Mouse (Mus musculus) brain, embryonic 14.5 days (tissue): ENCODE measurements around the gene Slc16a10. TPM values are rescaled to one million over a fixed set of nuclear protein-coding genes. Genes with fewer than 3 reads are reported as not detected.

ENCODE experiments used
- DNase-seq: peaks from one replicate; pipeline ENCODE4 v3.0.0-alpha.2; 2011; ENCODE audit warnings: low read depth
- CTCF ChIP-seq: fragments of 200-500 bp; IDR thresholded peaks from 2 replicates; pipeline ENCODE4 v1.5.1; 2012; ENCODE audit warnings: inconsistent platforms, mild to moderate bottlenecking, moderate library complexity, borderline replicate concordance; ENCODE audit not compliant: insufficient read depth, insufficient read length; ENCODE audit errors: extremely low read depth
- POLR2A ChIP-seq: fragments of 200-500 bp; IDR thresholded peaks from 2 replicates; pipeline ENCODE4 v1.6.1; 2012; ENCODE audit warnings: mild to moderate bottlenecking, inconsistent platforms, borderline replicate concordance; ENCODE audit not compliant: poor library complexity, insufficient read depth, insufficient read length, severe bottlenecking; ENCODE audit errors: extremely low read depth
- polyA plus RNA-seq: library from polyadenylated mRNA; depleted of rRNA; stranded (reverse); fragments of >200 nt; gene quantifications from 2 replicates; pipeline ENCODE4 v1.2.3, GENCODE M21; 2012

Gene Slc16a10
- polyA plus RNA-seq, 1 experiment: 7.5 TPM

DNA sequence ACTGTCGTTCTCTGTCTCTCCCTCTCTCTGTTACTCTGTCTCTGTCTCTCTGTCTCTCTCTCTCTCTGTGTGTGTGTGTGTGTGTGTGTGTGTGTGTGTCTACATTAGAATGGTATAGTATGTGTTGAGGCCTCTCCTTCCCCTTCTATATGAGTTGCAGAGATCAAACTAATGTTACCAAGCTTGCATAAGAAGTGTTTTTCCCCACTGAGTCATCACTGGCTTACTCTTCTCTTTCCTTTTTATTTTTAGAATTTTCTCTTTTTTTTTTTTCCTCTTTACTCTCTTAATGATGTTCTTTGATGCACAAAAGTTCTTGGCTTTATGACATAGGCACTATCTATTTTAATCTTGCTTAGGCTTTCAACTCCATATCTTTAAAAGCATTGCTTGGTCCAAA, 43.6 kb downstream of the Slc16a10 start:
- TF ChIP-seq CTCF (no peak), POLR2A (no peak)
- DNase-seq: no peak

DNA sequence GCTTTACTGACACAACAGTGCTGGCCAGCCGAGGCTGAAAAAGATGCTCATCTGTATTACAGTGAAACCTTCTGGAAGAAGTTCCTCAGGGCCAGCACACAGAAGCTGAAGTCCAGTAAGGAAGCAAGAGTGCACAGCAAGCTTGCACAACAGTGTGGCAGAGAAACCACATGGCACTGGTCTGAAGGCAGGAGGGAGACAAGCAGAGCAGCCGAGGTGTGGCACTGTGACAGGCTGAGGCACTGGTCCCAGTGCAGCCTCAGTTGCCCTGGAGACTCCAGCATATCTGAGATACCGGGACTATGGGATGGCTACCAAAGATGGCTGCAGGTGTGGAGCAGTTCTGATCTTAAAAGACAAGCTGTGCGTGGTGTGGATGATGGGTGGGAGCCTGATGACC, 44.5 kb downstream of the Slc16a10 start:
- no peak for DNase-seq
- TF ChIP-seq CTCF (no peak), POLR2A (no peak)

DNA sequence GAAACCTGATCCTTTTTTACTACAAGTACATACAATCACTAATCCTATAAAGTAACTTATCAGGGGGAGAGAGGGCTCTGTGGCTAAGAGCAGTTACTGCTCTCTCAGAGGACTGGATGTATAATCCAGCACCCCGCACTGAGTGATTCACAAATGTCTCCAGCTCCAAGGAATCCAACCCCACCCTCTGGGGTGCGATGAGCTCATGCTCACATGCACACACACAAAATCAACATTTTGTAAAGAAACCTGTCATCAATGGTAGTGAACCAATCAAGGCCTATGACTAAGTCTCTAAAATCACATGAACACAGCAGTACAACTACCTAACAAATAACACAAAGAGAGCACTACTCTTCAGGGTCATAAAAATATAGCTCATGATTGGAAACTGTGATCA, 47.3 kb downstream of the Slc16a10 start:
- no peak for TF ChIP-seq CTCF
- no peak for TF ChIP-seq POLR2A
- DNase-seq: no peak

DNA sequence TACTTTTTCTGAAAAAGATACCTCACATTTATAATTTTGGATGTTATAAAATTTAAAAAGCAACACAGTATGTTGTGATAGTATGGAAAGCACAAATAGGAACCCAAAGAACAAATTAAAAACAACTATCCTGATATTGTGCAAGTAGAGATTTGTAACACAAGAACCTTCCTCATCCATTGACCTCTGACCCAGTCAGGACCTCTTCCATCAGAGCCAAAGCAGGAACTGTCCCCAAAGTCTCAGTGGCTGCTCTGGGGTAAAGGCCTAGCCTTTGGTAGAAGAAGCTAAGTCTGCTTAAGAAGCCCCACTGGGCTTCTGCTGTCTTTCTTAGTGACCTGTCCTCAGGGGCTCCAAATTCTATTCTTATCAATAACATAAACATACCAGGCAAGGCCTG, 48.5 kb downstream of the Slc16a10 start:
- no peak for DNase-seq
- TF ChIP-seq CTCF (no peak), POLR2A (no peak)

DNA sequence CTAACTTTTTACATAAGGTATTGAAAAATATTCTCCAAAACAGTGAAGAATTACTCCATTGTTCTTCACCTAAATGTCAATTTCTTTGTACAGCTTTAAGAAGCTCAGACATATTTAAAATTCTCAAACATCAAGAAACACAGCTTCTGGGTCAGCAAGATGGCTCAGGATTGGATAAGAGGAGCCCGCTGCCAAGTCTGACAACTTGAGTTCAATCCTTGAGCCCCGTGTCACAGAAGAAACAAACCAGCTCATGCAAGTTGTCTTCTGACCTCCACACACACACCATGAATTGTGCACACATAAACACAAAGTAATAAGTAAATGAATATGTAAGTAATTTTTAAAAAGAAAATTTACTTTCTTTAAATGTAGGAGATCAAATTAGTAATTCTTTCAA, 50.6 kb downstream of the Slc16a10 start:
- TF ChIP-seq POLR2A (no peak), CTCF (no peak)
- no peak for DNase-seq

DNA sequence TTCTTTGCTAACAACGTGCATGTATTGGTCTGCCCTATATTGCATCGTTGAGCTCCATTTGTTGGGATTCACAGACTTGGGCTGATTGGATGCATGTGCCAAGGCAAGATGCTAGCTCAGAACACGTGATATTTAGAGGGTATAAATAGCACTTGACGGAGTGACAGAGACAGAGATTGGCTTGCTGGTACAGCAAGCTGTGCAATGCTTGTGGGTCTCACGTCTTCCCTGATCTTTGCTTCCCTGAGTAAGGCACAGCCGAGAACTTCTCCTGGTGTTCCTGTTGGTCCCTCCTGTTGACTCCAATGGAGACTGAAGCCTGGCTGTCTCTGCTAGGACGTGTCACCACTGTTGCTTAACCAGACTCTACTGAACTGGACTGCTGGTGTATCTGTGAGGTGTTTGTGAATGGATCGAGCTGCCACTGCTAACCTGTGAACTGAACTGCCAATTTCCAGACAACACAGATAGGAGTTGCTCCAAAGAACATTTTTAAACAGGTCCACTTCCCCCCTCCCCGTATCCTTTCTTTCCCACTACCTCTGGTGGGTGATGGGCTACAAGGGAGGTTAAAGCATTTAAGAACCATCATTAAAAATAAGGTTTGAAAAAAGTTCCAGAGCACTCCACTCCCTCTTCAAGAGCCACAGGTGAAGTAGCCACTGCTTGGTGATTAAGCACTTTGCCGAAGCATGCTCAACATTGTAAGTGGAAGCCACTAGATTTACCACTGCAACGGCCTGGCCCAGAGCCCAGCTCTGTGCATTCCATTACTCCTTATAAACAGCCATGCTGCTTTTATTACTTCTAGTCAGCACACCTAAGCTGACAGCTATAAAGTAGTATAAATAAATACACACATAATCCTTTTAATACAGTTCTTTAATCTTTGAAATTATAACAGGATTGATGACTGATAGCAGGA, 51.3 kb downstream of the Slc16a10 start:
- TF ChIP-seq POLR2A (no peak), CTCF (no peak)
- peak; percentile 51 for DNase-seq

DNA sequence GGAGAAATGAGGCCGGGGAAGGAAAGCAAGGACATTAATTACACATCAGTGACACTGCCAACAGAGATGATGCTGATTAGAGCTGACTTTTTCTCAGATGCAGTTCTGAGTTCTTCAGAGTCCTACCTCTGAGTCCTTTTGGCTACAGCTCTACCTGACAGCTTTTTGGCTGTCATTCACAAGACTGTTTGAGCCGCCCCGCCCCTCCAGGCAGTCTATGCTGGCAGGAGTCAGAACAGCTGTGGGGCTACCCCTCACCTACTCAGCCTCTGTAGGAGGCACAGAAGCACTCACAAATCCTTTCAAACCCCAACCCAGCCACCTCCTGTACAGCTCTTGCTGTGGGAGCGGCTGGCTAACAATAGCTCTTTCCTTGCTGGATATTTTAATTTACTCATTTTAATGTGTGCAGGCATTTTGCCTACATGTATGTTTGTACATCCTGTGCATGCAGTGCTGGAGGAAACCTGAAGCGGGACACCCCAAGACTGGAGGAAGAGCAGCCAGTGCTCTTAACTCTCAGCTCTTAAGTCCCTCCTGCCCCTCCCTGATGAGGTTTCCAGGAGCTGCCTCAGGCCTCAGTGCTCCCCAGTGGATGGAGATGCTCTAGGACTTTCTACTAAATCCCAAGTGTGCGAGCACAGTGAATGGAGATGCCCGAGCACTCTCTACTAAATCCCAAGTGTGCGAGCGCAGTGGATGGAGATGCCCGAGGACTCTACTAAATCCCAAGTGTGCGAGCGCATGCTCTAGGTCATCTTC, 57.5 kb downstream of the Slc16a10 start:
- TF ChIP-seq CTCF (no peak), POLR2A (no peak)
- DNase-seq: peak; percentile 35

DNA sequence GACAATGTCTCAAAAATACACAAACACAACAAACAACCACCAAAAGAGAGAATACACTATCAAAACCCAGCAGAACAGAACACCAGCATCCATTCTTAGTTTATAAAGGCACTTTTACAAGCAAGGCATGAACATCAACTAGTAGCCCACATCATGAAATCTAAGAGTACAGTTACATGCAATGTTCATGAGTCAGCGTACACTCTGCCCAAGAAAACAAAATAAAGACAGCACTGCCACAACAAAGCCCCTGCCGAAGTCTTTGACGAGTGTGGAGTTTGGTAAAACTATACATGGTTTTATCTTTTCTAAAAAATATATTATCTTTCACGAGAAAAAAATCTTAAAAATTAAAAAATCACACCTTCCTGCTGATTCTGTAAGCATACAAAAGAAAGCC, 58.5 kb downstream of the Slc16a10 start:
- DNase-seq: no peak
- TF ChIP-seq CTCF: no peak
- no peak for TF ChIP-seq POLR2A

DNA sequence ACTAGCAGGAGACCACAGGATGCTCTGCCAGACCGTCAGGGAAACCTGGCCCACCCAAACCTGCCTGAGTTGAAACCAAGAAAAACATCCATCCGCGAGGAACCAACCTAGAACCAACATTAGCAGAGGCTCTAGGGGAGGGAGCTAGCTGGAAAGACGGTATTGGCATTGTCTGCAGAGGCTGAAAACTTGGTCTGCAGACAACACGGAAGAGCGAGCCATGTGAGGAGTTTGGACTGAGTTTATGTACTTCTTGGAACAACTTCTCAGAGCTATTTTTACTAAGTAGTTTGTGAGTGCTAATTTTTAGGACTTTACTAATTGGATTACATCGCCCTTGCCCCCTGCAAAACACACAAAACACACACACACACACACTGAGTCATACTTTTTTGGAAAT, 59.4 kb downstream of the Slc16a10 start:
- TF ChIP-seq CTCF (no peak), POLR2A (no peak)
- no peak for DNase-seq

DNA sequence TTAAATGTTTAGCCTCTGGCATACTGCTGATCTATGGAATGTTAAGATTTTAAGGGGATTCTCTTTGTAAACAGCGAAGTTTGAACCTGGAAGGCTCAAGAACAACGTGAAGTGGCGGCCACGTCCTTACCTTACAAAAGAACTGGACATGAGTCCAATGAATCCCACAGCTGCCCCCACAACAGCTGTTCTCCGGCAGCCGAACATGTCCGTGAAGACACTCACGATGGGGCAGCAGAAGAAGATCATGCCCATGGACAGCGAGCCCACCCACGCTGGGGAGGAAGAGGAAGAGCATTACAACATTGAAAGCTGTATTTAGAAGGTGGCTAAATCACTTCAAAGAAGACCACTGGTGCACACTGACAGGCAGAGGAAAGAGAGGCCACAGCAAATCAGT, 61.5 kb downstream of the Slc16a10 start:
- TF ChIP-seq POLR2A: no peak
- TF ChIP-seq CTCF: no peak
- no peak for DNase-seq

DNA sequence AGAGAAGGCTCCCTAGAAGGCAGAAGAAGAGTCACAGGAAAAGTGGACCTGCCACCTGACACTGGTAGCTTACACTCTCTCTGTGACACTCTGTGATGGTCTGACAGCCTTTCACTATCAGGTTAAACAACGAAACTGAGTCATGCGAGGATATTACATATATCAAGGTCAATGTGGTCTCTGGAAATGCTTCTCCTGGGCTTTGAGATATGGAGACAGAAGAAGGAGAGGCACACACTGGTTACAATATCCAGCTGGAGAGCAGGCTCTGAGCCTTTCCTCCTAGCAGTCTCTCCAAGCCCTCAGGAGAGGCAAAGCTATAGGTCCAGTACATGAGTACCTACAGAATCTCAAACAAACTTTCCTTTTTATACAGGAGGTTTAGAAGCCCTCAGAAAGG, 62.8 kb downstream of the Slc16a10 start:
- no peak for DNase-seq
- TF ChIP-seq POLR2A (no peak), CTCF (no peak)

DNA sequence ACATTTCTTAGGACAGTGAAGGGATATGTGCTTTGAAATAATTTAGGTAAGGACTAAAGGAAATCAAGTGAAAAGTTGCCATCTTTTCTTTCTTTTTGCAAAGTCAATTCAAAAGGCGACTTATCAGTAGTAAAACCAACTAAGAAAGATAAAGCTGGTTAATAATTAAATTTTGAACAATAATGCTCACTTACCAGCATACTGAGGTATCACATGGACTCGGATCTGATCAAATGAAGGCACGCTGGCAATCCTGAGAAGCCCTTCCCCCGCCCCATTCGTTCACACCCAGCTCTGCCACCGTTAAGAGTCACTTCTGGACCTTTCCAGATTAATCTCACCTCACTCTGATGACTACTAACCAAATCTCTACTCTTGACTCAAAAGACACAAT, 64.1 kb downstream of the Slc16a10 start:
- TF ChIP-seq CTCF (no peak), POLR2A (no peak)
- DNase-seq: no peak

DNA sequence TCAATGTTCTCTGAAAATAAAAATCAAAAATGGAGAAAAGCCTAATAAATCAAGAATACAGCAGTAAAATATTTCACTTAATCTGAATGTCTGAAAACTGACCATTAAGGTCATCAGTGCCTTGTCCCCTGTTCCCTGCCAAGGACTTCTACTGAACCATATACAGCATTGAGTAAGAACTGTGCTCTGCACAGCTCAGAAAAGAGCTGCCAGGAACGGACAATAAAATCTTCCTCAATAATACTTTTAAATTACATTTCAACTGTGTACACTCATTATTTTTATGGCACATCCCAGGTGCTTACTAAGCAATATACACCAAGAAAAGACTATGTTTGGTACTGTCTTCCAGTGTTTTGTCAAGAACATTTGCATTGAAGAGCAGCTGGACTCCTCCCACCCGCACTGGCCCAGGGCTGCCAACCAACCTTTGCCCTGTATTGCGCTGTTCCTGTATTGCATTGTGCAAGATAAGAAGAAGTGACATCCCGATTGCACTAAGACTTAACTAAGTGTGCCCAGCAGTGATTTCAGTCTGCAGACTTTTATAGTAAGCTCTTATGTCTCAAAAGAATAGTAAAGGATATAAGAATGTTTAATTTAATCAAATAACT, 64.6 kb downstream of the Slc16a10 start:
- no peak for DNase-seq
- TF ChIP-seq CTCF: no peak
- no peak for TF ChIP-seq POLR2A
